Mouse (Mus musculus): ENCODE results near the gene Zfp846. TPM values are rescaled to one million over a fixed set of nuclear protein-coding genes. Genes with fewer than 3 reads are reported as not detected.
A peak's percentile ranks its signal among the peaks of the same experiment; 100 is the strongest.
"Not testable (repeated sequence)": the region's sequence is repeated elsewhere in the genome, so short reads cannot be mapped to it uniquely, and the experiment has no call there.

Zfp846 gene
- polyA plus RNA-seq, 1 experiment from 2014 or later = 18.8 TPM

DNA sequence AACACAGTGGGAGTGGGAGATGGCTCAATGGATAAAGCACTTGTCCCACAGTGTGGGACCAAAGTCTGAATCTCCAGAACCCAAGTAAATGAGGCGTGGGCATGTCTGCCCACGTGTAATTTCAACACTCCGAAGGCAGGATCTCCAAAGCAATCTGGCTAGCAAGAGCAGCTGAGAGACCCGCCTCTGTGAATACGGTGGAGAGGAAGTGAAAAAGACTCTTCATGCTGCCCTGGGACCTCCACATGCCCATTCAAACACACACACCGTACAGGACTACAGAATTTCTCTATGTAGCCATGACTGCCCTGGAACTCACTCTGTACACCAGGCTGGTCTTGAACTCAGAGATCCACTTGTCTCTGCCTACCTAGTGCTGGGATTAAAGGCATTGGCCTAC is 20.2 kb downstream of the Zfp846 start:
- 80% methylated on average over 6 of the region's 6 CpGs for WGBS
- Histone ChIP-seq H3K36me3 (replicated peaks) (peaks cover 17% of the 10 kb centered on the region), H3K27me3 (replicated peaks; ENCODE audit: low read depth, poor library complexity, severe bottlenecking) (no peaks in the 10 kb centered on the region), H3K4me1 (no peaks in the 10 kb centered on the region), H3K9me3 (no peaks in the 10 kb centered on the region), H3K27ac (replicated peaks) (no peak overlapping the region), H3K4me3 (no peak overlapping the region)
- no peak for DNase-seq (ENCODE audit: low spot score)

DNA sequence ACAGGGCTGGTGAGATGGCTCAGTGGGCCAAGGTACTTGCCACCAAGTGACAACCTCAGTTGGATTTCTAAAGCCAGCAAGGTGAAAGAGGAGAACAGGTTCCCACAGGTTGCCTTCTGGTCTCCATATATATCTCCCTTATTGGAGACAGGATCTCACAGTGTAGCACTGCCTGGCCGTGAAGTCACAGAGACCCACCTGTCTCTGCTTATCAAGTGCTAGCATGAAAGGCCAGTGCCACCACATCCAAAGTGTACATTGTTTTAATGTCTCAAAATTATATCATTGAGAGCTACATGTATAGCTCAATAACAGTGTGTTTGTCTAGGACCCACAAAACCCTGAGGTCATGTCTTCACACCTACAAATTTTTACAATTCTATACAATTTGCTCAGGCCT is 25.2 kb downstream of the Zfp846 start:
- Histone ChIP-seq H3K27ac (replicated peaks) (no peak overlapping the region), H3K27me3 (replicated peaks; ENCODE audit: low read depth, poor library complexity, severe bottlenecking) (no peaks in the 10 kb centered on the region), H3K9me3 (peaks cover 5% of the 10 kb centered on the region; the same call in 1 of the 2 replicates), H3K4me1 (peaks cover 12% of the 10 kb centered on the region; the same call in 1 of the 2 replicates), H3K36me3 (replicated peaks) (peaks cover 19% of the 10 kb centered on the region), H3K4me3 (peak overlapping the region; percentile 80)
- DNase-seq (ENCODE audit: low spot score) = no peak
- WGBS = 94% methylated on average over 1 of the region's 1 CpGs

DNA sequence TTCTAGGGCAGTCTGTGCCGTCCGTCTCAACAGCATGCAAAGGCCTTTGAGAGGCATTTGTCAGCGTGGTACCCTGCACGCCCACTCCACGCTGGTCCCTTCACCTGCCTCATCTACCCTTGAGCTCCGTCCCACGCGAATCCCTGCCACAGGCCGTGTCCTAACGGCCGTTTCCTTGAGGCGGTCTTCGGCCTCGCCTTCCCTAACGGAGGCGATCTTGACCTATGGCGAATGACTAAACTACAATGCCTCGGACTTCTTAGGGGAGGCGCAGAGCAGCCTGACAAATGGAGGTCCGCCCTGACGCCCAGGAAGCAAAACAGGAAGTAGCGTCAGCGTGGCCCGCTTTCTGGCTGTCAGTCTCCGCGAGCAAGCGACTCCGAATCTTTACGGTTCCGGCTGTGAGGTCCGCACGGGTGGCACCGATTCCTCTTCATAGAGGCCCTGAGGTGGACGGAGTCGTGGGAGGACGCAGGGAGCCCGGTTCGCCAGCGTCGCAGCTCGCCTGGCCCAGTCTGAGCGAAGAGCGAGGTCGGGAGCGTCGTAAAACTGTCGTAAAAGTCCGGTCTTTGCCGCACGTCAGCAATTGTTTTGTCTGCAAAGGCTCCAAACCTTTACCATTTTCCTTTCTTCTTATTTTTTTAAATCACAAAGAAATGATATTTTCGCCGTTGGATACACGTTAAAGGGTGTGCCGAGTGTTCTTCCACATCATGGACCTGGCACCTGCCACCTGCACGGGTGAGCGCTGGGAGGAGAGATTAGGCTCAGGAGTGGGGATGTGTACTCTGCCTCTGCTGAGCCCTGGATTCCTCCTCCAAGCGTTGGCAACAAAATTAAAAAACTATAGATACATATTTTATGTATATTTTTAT is 26.2 kb downstream of the Zfp846 start:
- peaks cover 5% of the 10 kb centered on the region; the same call in 1 of the 2 replicates for H3K9me3 ChIP-seq
- no peaks in the 10 kb centered on the region for H3K27me3 ChIP-seq (replicated peaks; ENCODE audit: low read depth, poor library complexity, severe bottlenecking)
- H3K4me3 ChIP-seq = peak overlapping the region; percentile 80
- WGBS = under 1% methylated on average over 57 of the region's 57 CpGs
- H3K36me3 ChIP-seq (replicated peaks) = peaks cover 14% of the 10 kb centered on the region
- peak overlapping the region; percentile 98 for H3K27ac ChIP-seq (replicated peaks)
- DNase-seq (ENCODE audit: low spot score) = peak; percentile 89
- H3K4me1 ChIP-seq = peaks cover 12% of the 10 kb centered on the region; the same call in 1 of the 2 replicates

DNA sequence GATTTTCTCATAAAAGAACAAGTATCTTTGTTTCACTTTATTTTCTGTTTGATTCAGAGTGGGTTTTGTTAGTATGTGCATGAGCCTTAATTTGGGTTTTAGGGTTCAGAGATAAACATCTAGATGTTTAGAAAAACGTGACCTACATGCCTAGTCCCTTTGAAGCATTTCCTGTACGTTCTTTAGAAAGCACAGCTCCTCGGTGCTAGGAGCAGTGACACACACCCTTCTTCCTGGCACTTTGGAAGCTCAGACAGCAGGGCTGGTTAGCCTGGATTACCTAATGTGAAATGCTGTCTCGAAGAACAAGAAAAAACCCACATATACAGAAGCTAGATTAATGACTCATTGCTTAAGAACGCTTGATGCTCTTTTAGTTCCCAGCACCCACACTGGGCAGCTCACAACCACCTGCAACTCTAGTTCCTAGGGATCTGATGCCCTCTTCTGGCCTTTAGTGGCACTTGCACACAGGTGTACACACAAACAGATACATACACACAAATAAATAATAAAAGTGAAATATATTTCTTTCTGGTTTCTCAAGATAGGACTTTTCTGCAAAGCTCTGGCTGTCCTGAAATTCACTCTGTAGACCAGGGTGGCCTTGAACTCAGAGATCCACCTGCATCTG is 28.9 kb downstream of the Zfp846 start:
- DNase-seq (ENCODE audit: low spot score) = no peak
- H3K27ac ChIP-seq (replicated peaks) = no peak overlapping the region
- H3K36me3 ChIP-seq (replicated peaks) = peaks cover 14% of the 10 kb centered on the region
- no peak overlapping the region for H3K4me3 ChIP-seq
- WGBS = 89% methylated on average over 5 of the region's 5 CpGs
- peaks cover 5% of the 10 kb centered on the region; the same call in 1 of the 2 replicates for H3K9me3 ChIP-seq
- H3K27me3 ChIP-seq (replicated peaks; ENCODE audit: low read depth, poor library complexity, severe bottlenecking) = no peaks in the 10 kb centered on the region
- peaks cover 12% of the 10 kb centered on the region; the same call in 1 of the 2 replicates for H3K4me1 ChIP-seq

DNA sequence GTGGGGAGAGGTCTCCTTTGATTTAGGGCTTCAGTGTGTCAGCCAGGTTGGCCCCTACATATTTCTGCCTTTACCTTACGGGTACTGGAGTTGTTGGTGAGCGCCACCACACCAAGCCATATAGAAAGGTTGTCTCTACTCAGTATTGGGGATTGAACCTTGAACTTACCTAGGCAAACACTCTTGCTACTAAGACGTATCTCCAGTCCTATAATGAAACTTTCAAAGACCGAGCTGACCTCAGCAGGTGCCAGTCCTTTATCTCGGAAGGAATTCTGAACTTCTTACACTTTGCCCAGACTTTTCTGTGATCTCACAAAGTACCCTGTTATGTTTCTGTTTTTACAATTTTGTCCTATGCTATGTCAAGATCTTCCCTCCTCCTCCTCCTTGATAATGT is 30.9 kb downstream of the Zfp846 start:
- no peak for DNase-seq (ENCODE audit: low spot score)
- 83% methylated on average over 5 of the region's 5 CpGs for WGBS
- H3K27ac ChIP-seq (replicated peaks) = no peak overlapping the region
- peaks cover 5% of the 10 kb centered on the region; the same call in 1 of the 2 replicates for H3K4me1 ChIP-seq
- H3K9me3 ChIP-seq = peaks cover 5% of the 10 kb centered on the region; the same call in 1 of the 2 replicates
- peaks cover 14% of the 10 kb centered on the region for H3K36me3 ChIP-seq (replicated peaks)
- H3K27me3 ChIP-seq (replicated peaks; ENCODE audit: low read depth, poor library complexity, severe bottlenecking) = no peaks in the 10 kb centered on the region
- H3K4me3 ChIP-seq = no peak overlapping the region

DNA sequence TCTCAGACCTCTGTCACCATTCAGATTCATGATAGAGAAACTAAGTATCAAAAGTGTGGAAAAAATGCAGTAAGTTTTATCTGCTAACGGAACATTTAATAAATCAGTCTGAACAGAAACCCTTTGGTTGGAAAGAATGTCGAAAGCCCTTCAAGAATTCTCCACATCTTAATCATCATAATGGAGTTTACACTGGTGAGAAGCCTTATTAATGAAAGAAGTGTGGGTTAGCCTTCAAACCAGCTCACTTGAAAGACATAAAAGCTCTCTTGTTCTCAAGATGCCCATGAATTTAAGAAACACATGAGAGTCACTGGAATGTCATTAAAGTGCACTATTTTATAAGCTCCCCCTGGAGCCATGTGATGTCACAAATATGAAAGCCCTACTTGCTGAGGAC is 35.6 kb downstream of the Zfp846 start:
- DNase-seq (ENCODE audit: low spot score) = no peak
- WGBS = 90% methylated on average over 2 of the region's 2 CpGs
- no peaks in the 10 kb centered on the region for H3K9me3 ChIP-seq

DNA sequence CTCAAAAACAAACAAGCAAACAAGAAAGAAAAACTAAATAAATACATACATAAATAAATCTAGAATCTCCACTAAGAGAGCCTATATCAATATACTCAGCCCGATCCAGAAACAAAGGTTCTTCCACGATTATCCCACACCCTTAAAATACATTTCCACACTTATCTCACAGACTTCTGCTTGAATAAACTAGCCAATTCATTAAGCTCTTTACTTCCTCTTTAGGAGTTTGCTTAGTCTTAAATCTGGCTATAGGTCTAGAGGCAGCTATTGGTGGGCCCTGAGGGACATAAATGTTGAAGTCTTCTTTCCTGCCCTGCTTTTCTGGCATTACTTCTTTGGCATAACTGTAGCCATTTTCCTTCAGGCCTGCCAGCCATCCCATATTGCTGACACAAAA is 50.2 kb downstream of the Zfp846 start:
- no peak for DNase-seq (ENCODE audit: low spot score)
- H3K36me3 ChIP-seq (replicated peaks) = peaks cover 5% of the 10 kb centered on the region; the same call in 1 of the 2 replicates
- 96% methylated on average over 2 of the region's 2 CpGs for whole genome bisulfite sequencing
- no peaks in the 10 kb centered on the region for H3K9me3 ChIP-seq
- H3K4me3 ChIP-seq = no peak overlapping the region
- no peaks in the 10 kb centered on the region for H3K27me3 ChIP-seq (replicated peaks; ENCODE audit: low read depth, poor library complexity, severe bottlenecking)
- H3K27ac ChIP-seq (replicated peaks) = no peak overlapping the region
- no peaks in the 10 kb centered on the region for H3K4me1 ChIP-seq

More for the DNA sequence above, 35.6 kb downstream of the Zfp846 start:
- no peaks in the 10 kb centered on the region for H3K27me3 ChIP-seq (replicated peaks; ENCODE audit: low read depth, poor library complexity, severe bottlenecking)
- 0 out of 2 replicates have a peak, but pooled peaks cover 5% of the 10 kb centered on the region for H3K36me3 ChIP-seq (replicated peaks)
- H3K4me3 ChIP-seq = no peak overlapping the region
- H3K4me1 ChIP-seq = no peaks in the 10 kb centered on the region
- H3K27ac ChIP-seq (replicated peaks) = no peak overlapping the region

DNA sequence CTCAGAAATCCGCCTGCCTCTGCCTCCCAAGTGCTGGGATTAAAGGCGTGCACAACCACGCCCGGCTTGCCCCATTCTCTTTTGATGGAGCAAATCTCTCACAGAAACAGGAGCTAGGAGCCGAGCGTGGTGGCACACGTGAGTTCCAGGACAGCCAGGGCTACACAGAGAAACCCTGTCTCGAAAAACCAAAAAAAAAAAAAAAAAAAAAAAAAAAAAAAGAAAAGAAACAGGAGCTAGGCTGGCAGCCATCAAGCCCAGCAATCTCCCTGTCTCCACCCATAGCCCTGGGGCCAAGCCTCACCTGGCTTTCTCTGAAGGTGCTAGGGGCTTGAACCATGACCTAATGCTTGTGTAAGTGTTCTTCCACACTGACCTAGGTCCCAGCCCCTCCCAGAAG is 54.6 kb downstream of the Zfp846 start:
- not testable (repeated sequence) for H3K4me3 ChIP-seq; H3K9me3 ChIP-seq; H3K27ac ChIP-seq (replicated peaks); H3K27me3 ChIP-seq (replicated peaks; ENCODE audit: low read depth, poor library complexity, severe bottlenecking); H3K4me1 ChIP-seq; DNase-seq (ENCODE audit: low spot score)
- WGBS = 92% methylated on average over 8 of the region's 8 CpGs
- peaks cover 37% of the 10 kb centered on the region for H3K36me3 ChIP-seq (replicated peaks)

DNA sequence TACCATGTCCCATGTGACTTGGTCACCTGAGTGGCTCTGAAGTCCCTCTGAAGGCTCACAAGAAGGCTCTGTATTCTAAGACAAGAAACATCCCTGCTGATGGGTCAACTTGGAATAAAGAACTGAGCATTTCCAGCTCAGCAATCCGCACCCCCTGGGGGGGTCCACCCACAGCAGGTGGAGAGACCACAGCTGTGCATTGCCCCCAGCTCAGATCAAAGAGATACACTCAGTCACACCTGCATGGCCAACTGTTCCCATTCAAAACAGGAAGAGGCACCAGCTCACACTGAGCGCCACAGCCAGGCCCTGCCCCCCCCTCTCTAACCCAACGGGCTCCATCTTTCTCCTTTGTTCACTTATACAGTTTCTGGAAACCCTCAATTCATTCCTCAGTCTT is 55.2 kb downstream of the Zfp846 start:
- Histone ChIP-seq H3K9me3 (no peaks in the 10 kb centered on the region), H3K27ac (replicated peaks) (no peak overlapping the region), H3K36me3 (replicated peaks) (peaks cover 37% of the 10 kb centered on the region), H3K27me3 (replicated peaks; ENCODE audit: low read depth, poor library complexity, severe bottlenecking) (no peaks in the 10 kb centered on the region), H3K4me3 (no peak overlapping the region), H3K4me1 (peaks cover 4% of the 10 kb centered on the region)
- 81% methylated on average over 3 of the region's 3 CpGs for WGBS
- DNase-seq (ENCODE audit: low spot score) = no peak

DNA sequence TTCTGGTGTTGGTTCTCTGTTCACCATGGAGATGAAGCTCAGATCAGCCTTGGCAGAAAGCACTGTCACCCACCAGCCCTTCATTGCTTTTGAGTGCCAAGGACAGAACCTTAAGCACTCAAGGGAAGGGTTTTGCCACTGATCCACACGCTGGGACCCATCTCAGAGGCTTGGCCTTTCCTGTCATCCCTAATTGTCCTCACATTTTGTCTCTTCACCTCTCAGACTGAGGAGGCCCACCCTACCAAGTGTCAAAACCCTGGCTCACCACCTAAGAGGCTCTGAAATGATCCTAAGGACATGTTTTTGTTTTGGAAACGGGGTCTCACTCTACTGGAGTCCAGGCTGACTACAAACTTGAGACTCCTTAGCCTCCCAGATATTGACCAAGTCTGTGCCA is 55.7 kb downstream of the Zfp846 start:
- Histone ChIP-seq H3K27me3 (replicated peaks; ENCODE audit: low read depth, poor library complexity, severe bottlenecking) (no peaks in the 10 kb centered on the region), H3K27ac (replicated peaks) (no peak overlapping the region), H3K9me3 (no peaks in the 10 kb centered on the region), H3K4me1 (peaks cover 9% of the 10 kb centered on the region), H3K36me3 (replicated peaks) (peaks cover 37% of the 10 kb centered on the region), H3K4me3 (no peak overlapping the region)
- DNase-seq (ENCODE audit: low spot score) = no peak
- 82% methylated on average over 2 of the region's 2 CpGs for WGBS

DNA sequence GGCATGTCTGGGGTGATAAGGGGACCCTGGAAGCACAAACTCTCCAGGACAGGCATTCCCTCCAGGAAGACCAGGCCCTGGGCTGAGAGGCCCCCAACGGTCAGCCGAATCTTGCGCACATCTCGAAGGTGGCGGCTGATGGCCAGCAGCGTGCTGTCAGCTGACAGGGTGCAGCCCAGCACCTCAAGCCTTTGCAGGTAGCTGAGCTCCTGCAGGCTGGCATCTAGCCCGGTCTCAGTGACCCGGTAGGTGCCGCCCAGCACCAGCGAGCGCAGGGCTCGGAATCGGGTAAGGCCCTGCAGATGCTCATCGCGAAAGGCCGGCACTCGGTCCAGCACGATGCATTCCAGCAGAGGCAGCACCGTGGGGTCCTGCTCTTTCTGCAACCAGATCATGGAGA is 57.5 kb downstream of the Zfp846 start:
- H3K27ac ChIP-seq (replicated peaks) = no peak overlapping the region
- H3K36me3 ChIP-seq (replicated peaks) = peaks cover 37% of the 10 kb centered on the region
- H3K9me3 ChIP-seq = no peaks in the 10 kb centered on the region
- no peaks in the 10 kb centered on the region for H3K27me3 ChIP-seq (replicated peaks; ENCODE audit: low read depth, poor library complexity, severe bottlenecking)
- 97% methylated on average over 19 of the region's 19 CpGs for WGBS
- DNase-seq (ENCODE audit: low spot score) = no peak
- H3K4me3 ChIP-seq = no peak overlapping the region
- H3K4me1 ChIP-seq = peaks cover 19% of the 10 kb centered on the region

DNA sequence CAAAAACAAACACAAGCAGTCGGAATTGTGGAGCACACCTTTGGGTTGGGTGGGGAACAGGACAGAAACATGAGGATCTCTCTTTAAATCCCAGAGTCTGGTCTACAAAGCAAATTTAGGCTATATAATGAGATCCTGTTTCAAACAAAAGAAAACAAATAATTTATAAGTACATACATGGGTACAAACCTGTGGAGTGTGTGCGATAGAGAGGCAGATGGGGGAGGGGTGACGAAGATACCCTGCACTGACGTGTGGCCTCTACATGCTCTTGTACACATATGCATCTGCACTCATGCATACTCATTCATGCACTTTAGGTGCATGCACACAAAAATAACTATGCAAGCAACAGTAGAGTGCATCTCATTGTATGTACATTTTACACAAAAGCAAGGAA is 58.4 kb downstream of the Zfp846 start:
- Histone ChIP-seq H3K4me3 (no peak overlapping the region), H3K4me1 (peaks cover 26% of the 10 kb centered on the region), H3K9me3 (no peaks in the 10 kb centered on the region), H3K27me3 (replicated peaks; ENCODE audit: low read depth, poor library complexity, severe bottlenecking) (no peaks in the 10 kb centered on the region), H3K27ac (replicated peaks) (no peak overlapping the region), H3K36me3 (replicated peaks) (peaks cover 37% of the 10 kb centered on the region)
- 93% methylated on average over 4 of the region's 4 CpGs for WGBS
- DNase-seq (ENCODE audit: low spot score) = no peak

DNA sequence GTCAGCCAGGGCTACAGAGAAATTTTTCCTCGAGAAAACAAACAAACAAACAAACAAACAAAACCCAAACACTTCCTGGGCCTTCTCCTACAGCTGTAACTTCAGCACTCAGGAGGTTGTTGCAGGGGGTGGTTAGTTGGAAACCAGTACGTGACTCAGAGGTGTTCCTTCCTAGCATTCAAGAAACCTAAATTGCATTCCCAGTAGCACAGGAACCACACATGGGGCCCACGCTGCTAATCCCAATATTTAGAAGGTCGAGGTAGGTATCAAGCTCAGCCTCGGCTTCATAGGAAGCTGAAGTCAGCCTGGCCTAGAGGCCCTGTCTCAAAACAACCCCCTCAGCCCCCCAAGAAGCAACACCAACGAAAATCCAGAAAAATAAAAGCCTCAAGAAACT is 60.4 kb downstream of the Zfp846 start:
- H3K9me3 ChIP-seq = no peaks in the 10 kb centered on the region
- H3K4me3 ChIP-seq = peak overlapping the region; percentile 93
- peaks cover 26% of the 10 kb centered on the region for H3K4me1 ChIP-seq
- 32% methylated on average over 6 of the region's 6 CpGs for WGBS
- no peak for DNase-seq (ENCODE audit: low spot score)
- H3K36me3 ChIP-seq (replicated peaks) = peaks cover 37% of the 10 kb centered on the region
- H3K27ac ChIP-seq (replicated peaks) = peak overlapping the region; percentile 92
- no peaks in the 10 kb centered on the region for H3K27me3 ChIP-seq (replicated peaks; ENCODE audit: low read depth, poor library complexity, severe bottlenecking)
